Mouse (Mus musculus) cerebellum, adult 9-10 months (tissue): ENCODE data around the gene Raver2.

Experiments used
- DNase-seq: peaks from one replicate; pipeline ENCODE4 v3.0.0; 2022

Gene Raver2

DNA sequence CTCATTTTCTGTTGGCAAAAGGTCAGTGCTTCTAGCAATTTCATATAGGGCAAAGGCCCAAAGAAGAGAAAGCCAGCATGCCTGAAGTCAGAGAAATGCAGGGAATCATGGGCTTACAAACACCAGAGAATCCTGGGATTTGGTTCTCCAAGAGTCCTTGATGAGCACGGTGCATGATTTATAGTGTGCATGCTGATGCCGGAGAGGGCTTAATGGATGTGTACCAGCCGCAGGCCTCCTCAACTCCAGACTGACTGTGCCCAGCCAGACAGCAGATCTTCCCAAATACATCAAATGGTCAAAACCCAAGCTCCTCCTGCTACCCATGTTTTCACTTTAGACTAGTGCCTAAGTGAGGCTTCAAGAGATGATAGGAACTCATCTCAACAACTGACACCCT, 109.0 kb downstream of the Raver2 start:
- DNase-seq: no peak

DNA sequence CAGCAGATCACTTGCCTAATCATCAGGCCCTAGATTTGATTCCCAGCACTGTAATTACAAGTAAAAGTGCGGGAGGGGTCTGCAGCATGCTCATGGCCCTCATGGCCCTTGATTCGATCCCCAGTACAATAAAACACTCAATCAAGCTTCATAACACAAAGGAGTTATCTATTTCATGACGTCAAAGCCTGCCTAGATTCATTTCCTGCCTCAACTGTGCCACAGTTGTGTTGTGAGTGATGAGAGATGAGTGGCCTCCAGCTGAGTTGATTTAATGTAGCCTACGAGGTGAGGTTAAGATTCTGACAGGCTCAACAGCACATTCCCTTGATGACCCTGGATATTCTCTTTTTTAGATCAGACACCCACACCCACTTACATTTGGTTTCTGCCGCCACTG, 110.3 kb downstream of the Raver2 start:
- no peak for DNase-seq

DNA sequence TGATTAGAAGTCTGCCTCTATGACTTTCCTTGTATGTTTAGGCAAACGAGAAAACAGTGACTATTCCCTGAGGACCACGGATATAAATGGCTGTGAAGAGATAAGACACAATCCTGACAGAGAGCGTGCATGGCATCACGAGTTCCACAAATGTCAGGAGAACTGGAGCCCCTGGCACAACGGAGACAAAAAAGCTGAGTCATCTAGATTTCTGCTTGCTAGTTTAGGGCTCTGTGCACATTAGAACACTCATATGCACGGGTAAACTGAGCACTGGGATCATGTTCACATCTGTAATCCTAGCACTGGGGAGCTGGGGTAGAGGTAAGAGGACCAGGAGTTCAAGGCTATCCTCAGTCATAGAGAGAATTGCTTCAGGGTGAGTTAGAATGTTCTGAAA, 111.1 kb downstream of the Raver2 start:
- DNase-seq: no peak

DNA sequence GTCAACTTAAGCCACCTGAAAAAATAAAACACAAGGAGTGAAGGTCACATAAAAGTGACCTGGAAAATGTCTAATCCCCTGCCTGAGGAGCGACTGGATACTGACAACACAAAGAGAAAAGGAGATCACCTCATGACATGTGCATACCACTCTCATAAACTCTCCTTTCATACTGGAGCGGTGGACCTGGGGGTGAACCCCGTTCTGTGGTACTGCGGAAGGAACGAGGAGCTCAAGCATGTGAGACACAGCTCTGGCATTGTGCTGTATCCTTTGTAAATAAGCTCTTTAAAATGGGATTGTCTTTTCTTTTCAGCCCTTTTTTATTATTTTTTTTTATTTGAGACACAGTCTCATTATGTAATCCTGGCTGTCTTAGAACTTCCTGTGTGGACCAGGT, 111.9 kb downstream of the Raver2 start:
- DNase-seq: no peak

DNA sequence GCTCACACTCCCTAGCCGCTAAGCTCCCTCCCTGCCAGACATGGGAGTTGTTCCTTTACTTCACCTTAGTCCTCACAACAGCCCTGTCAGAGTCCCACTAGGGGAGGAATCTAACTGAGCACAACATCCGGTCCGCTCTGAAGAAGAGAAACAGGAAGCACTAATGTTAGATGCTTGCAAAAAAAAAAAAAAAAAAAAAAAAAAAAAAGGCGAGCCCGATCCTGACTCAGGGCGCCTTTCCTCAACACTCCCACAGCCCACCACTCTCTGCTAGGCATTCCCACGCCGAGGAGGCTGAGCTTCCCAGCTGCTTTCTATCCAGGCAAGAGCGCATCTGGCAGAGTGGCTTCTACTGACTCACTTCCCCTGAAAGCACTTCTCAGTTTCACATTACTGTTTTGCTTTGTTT, 113.8 kb downstream of the Raver2 start:
- no peak for DNase-seq

DNA sequence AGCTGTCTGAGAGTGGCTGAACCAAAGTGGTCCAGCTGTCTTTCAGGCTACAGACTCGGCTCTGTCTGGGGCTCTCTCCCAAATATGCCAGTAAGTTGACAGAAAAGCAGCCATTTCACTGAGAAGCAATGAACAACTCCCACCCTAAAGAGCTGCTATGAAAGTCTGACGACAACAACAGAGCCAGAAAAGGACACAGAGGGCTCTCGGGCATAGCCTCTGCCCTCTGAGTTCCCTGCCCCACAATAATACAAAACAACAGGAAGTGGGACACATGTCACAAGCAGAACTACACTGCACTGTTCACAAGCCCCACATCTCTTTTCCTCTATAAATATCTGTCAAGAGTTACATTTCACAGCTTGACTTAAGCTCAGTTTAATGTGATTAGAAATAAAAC, 116.4 kb downstream of the Raver2 start:
- no peak for DNase-seq

DNA sequence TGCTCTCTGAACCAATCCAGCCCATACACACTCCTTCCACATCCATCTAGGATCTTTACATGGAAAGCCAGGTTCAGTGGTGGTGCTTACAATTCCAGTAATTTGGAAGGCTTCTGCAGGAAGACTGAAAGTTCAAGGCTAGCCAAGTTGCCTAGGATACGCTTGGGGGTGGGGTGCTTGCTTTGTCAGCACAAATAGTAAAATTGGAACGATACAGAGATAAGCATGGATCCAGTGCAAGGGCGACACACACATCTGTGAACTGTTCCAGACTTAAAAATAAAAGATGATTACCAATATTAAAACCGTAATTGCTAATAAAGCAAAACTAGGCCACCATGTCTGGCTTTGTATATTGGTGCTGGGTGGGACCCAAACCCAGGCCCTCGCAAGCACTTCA, 117.8 kb downstream of the Raver2 start:
- DNase-seq: no peak

DNA sequence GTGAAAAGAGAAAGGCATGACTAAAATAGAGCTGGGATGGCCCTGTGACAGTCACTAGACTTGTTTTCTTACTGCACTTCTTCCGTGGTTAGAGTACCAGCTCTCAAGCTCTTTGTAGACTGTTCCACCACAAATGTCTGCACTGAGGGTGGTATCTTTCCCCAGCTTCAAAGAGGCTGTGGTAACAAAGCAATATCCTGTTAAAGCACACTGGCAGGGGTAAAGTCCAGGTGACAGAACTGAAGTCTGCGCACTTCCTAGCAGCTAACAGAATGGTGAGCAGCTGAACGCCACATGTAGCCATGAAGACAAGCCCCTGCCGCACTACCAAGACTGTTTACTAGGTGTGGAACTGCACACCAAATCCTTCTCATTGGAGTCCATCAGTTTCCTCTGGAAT, 118.6 kb downstream of the Raver2 start:
- DNase-seq: no peak

DNA sequence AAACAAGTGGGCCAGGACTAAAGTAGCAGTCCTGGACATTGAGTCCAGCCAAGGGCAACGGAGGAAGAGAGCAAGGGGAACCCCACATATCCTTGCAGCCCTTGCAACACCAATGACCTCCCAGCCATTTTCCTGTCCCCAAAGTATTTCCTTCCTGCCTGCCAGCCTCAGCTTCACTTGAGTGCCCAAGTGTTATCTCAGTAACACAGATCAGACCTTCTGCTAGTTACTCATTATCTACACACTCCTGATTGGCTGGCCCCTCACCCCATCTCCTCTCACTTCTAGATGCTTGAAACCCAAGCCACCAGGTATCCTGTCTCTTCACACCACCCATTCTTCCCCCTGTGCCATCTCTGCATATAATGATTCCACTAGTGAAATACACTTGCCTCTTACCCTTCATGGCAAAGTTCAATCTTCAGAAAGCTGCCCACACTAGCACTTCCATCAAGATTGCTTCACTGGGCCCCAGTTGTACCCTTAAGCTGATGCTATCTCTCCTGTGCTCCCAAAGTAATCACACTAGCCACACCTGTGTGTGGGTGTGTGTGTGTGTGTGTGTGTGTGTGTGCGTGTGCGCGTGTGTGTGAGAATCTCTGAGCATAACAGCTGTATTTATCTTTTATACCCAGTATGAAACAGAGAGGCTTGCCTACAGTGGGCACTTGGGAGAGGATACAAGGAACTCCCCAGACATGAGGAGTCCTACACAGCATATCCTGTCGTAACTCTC, 123.6 kb downstream of the Raver2 start:
- DNase-seq: no peak

DNA sequence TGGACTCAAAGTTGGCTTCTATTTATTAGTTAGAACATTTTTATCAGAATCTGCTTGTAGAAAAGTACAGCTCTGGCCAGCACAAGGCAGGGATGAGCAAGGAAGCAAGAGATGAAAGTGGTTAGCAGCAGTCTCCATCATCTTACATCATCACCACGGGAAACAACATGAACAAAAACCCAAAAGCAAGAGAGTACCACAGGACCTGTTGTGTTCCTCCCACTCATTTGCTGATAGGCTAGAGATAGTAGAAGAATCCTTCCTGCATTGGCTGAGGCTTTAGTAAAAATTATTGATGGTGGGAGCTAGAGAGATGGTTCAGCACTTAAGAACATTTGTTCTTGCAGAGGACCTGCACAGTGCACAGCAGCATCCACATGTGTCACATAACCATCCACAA, 125.4 kb downstream of the Raver2 start:
- no peak for DNase-seq

DNA sequence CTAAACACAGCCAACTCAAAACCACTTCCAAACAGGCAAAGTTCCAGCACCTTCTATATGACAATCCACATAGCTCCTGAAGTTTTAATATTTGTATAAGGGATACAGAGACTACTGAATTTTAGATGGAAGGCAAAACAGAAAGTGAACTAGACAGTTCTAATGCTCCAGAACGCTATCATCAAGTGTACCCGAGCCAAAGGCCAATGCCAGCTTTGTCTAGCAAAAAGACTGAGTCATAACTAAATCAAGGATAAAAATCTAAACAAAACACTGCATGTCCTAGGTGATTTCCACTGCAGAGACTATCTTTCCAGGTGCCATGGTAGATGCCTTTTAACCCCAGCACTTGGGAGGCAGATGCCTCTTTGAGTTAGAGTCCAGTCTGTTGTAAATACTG, 127.6 kb downstream of the Raver2 start:
- no peak for DNase-seq

DNA sequence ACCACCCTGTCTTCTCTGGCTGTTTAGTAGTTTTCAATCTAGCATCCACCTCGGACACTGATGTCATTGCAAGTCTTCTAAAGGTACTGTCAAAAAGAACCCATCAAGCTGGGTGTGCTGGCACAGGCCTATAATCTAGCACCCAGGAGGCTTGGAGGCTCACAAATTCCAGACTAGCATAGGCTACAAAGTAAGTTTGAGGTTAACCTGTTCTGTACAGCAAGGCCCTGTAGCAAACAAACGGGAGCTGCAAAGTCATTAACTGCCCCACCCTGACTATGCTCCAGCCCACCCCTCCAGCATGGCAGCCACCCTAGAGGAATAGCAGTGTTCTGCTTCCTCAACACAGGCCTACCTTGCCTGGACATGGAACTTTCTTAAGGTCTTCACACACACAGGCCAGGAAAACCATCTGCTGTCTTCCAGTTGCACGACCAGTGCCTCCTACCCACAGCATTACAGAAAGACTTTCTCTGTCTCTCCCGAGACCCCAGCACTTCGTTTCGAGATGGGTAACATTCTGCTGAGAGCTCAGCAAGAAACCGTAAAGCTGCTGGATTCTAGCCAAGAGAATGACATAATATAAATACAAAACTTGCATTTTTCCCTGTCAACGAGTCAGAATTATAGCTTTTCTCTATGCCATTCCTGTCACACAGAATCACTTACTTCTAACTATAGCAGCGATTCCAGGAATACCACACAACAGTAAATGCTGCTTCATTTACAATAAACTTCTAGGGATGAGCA, 128.8 kb downstream of the Raver2 start:
- DNase-seq: peak; percentile 25

DNA sequence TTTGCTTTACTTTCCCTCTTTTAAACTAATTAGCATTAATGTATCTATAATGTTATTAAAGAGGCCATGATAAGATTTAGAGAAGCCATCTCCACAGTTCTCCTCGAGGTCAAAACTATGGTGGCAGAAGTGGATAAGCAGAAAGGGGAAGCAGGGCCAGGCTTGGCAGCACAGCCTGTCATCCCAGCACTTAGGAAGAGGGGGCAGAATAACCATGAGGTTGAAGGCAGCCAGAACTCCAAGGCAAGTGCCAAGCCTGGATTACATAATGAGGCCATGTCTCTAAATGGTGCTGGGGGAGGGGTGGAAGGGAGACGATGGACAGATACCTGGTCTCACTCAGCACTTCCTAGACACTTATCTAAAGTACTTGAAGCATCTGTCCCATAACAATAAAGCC, 129.6 kb downstream of the Raver2 start:
- peak; percentile 91 for DNase-seq

DNA sequence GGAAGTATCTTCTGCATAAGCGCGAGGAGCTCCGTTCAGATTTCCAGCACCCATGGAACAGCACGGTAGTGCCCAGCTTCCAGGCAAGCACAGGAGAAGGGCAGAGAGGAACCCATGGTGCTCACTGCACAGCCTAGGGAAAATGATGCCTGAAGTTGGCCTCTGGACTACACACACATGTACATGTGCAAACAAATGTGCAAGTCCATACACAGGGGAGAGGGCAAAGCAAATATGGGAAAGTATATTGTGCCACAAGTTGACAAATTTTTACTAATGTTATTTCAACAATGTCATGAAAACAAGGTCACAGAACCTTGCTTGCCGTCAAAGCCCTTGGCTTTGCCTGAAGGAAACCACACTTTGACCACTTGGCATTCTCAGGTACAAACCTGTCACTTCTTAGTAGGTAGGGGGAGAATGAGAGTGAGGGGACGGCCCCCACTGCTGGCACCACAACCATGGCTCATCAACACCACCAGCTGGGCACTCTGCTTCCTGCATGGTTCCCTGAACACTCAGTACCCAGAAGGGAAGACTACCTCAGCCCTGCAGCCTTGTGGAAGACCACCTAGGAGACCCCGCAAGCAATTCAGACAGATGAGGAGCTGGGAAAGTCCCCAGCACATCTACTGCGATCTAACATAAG, 130.8 kb downstream of the Raver2 start:
- no peak for DNase-seq
